Mouse (Mus musculus) mouse trophoblast stem cell (cell line): ENCODE measurements around the gene Rpl31.

Experiments used
- in situ Hi-C, 2 experiments: fragments of 300-500 bp; cut with MseI, MboI; formaldehyde crosslinking; loops; 2 replicates in 1 of 2; 3 replicates in 1 of 2; pipeline ENCODE4 v1.15.1; 2025

Gene Rpl31

GRCm38 (mm10) chr1:39367601-39368266 lies at the start of gene Rpl31:
Rpl31 (plus strand) TSS chr1:39367842.
- in situ Hi-C loops = no loop called here

GRCm38 (mm10) chr1:39317935-39318334 lies 49.7 kb upstream of the Rpl31 start:
- in situ Hi-C loops = no loop called here

GRCm38 (mm10) chr1:39318870-39319269 lies 48.8 kb upstream of the Rpl31 start:
- in situ Hi-C loops = no loop called here

GRCm38 (mm10) chr1:39321954-39322353 lies 45.7 kb upstream of the Rpl31 start:
- in situ Hi-C loops = no loop called here

- in situ Hi-C loops = no loop called here
Measured at GRCm38 (mm10) chr1:39325228-39325627, 42.4 kb upstream of the Rpl31 start.

GRCm38 (mm10) chr1:39327546-39327945 lies 40.1 kb upstream of the Rpl31 start:
- in situ Hi-C loops = no loop called here

GRCm38 (mm10) chr1:39330857-39331594 lies 36.6 kb upstream of the Rpl31 start:
- in situ Hi-C loops = loop anchor here in 1 of 2 experiments (10.0 kb wide), 1 partner anchor 106 kb away; no protein-coding TSS in a partner anchor

- in situ Hi-C loops = loop anchor here in 1 of 2 experiments (10.0 kb wide), 1 partner anchor 108 kb away; no protein-coding TSS in a partner anchor
Measured at GRCm38 (mm10) chr1:39332456-39332855, 35.2 kb upstream of the Rpl31 start.

GRCm38 (mm10) chr1:39335561-39336196 lies 32.0 kb upstream of the Rpl31 start:
- in situ Hi-C loops = loop anchor here in 1 of 2 experiments (10.0 kb wide), 1 partner anchor 111 kb away; no protein-coding TSS in a partner anchor

- in situ Hi-C loops = loop anchor here in 1 of 2 experiments (10.0 kb wide), 1 partner anchor 112 kb away; no protein-coding TSS in a partner anchor
Measured at GRCm38 (mm10) chr1:39336788-39337187, 30.9 kb upstream of the Rpl31 start.

GRCm38 (mm10) chr1:39338831-39339230 lies 28.8 kb upstream of the Rpl31 start:
- in situ Hi-C loops = loop anchor here in 1 of 2 experiments (10.0 kb wide), 1 partner anchor 114 kb away; no protein-coding TSS in a partner anchor

- in situ Hi-C loops = loop anchor here in 1 of 2 experiments (10.0 kb wide), 1 partner anchor 115 kb away; no protein-coding TSS in a partner anchor
Measured at GRCm38 (mm10) chr1:39339455-39339854, 28.2 kb upstream of the Rpl31 start.

GRCm38 (mm10) chr1:39340156-39340555 lies 27.5 kb upstream of the Rpl31 start:
- in situ Hi-C loops = loop anchor here in 1 of 2 experiments (5.0 kb wide), 1 partner anchor 123 kb away; no protein-coding TSS in a partner anchor

- in situ Hi-C loops = loop anchor here in 1 of 2 experiments (5.0 kb wide), 1 partner anchor 123 kb away; no protein-coding TSS in a partner anchor
Measured at GRCm38 (mm10) chr1:39340647-39341046, 27.0 kb upstream of the Rpl31 start.

GRCm38 (mm10) chr1:39341807-39342206 lies 25.8 kb upstream of the Rpl31 start:
- in situ Hi-C loops = loop anchor here in 1 of 2 experiments (5.0 kb wide), 1 partner anchor 125 kb away; no protein-coding TSS in a partner anchor

- in situ Hi-C loops = loop anchor here in 1 of 2 experiments (5.0 kb wide), 1 partner anchor 126 kb away; no protein-coding TSS in a partner anchor
Measured at GRCm38 (mm10) chr1:39343242-39343641, 24.4 kb upstream of the Rpl31 start.

GRCm38 (mm10) chr1:39344981-39345600 lies 22.6 kb upstream of the Rpl31 start:
- in situ Hi-C loops = loop anchor here (5.0 kb wide), 3 partner anchors 128 to 343 kb away; no protein-coding TSS in a partner anchor

GRCm38 (mm10) chr1:39349001-39349400 lies 18.6 kb upstream of the Rpl31 start:
- in situ Hi-C loops = loop anchor here (5.0 kb wide), 2 partner anchors 337 to 347 kb away; no protein-coding TSS in a partner anchor

- in situ Hi-C loops = loop anchor here (5.0 kb wide), 2 partner anchors 337 to 347 kb away; no protein-coding TSS in a partner anchor
Measured at GRCm38 (mm10) chr1:39349427-39349826, 18.2 kb upstream of the Rpl31 start.

- in situ Hi-C loops = no loop called here
Measured at GRCm38 (mm10) chr1:39361754-39362514, 5.7 kb upstream of the Rpl31 start.
